Mouse (Mus musculus): Measurements from ENCODE around the gene Trim67.
"Not testable (repeated sequence)": the region's sequence is repeated elsewhere in the genome, so short reads cannot be mapped to it uniquely, and the experiment has no call there.

The Trim67 gene

GRCm38 (mm10) chr8:124835848-124836247 lies 43.0 kb downstream of the Trim67 start:
- DNase-seq: no peak

DNA sequence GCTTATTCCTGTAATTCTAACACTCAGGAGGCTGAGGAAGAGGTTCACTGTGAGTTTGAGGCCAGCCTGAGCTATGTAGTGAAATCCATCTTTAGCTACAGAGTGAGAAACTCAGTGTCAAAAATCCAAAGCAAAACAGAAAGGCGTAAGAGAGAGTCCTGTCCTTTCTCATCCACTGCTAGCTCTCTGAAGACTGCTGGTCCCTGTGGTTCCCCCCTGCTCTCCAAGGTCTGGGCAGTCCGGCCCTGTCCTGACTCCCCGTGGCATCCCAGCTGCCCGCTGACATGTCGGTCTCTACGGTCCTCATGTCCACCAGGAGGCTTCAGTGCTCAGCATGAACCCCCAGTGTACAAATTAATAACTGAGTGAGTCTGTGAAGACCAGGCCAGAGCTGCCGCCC lies 43.4 kb downstream of the Trim67 start:
- no peak for DNase-seq

DNA sequence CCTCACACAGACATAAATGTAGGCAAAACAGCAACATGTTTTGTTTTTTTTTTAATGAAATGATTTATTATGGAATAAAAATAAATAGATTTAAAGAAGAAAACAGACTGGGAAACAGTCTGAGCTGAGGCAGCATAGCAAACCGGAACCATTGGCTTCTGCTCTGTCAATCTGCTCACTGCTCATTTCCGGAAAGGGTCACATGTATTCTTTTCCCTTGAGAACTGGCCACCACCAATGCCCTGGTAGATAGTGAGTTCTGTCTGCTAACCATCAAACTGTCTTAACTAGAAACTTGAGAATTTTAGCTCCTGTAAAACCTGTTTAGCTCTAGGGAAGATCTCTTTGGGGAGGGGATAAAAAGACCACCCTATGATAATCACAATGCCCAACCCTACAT lies 44.0 kb downstream of the Trim67 start:
- DNase-seq: no peak

- no peak for DNase-seq
Measured at GRCm38 (mm10) chr8:124837956-124838355, 45.1 kb downstream of the Trim67 start.

- no peak for DNase-seq
Measured at GRCm38 (mm10) chr8:124839371-124839770, 46.5 kb downstream of the Trim67 start.

- DNase-seq: no peak
Measured at GRCm38 (mm10) chr8:124840900-124841299, 48.0 kb downstream of the Trim67 start.

GRCm38 (mm10) chr8:124841775-124842174 lies 48.9 kb downstream of the Trim67 start:
- no peak for DNase-seq

- DNase-seq: not testable (repeated sequence)
Measured at GRCm38 (mm10) chr8:124842929-124843328, 50.0 kb downstream of the Trim67 start.

GRCm38 (mm10) chr8:124845131-124845530 lies 52.2 kb downstream of the Trim67 start:
- DNase-seq: no peak

DNA sequence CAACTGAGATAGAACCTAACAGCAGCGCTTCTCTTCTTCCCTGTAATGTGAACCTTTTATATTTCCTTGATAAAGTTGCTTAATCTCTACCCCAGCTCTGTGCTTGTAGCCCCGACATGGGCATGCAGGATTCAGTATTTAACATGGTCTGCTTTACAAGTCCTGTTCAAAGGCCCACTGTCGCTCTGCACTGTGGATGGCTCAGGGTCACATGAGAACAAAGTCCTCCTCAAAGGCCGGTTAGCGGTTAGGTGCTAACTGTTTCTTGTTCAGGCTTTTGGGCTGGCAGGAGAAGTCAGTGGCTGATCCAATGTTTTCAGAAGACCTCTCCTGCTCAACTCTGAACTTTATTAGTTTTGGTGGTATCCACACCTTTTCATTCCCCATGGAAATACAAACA lies 52.7 kb downstream of the Trim67 start:
- no peak for DNase-seq

- DNase-seq: no peak
Measured at GRCm38 (mm10) chr8:124853511-124853910, 60.6 kb downstream of the Trim67 start.

DNA sequence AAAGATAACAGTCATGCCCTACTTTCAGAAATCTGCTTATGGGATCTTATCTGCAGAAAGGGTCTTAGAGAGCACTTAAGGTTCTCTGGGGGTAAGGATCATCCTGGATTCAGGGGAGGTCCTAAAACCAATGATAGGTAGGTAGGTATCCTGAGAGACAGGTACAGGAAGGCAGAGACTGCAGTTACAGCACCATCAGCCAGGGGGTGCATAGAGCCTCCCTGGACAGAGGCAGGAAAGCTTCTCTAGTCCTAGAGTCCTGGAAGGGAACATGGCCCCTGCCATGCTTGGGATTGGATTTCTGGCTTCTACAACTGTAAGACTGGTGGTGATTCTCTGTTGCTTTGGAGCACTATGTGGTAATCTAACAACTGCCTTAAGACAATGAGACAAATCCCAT lies 66.6 kb downstream of the Trim67 start:
- peak; percentile 11 for DNase-seq

DNA sequence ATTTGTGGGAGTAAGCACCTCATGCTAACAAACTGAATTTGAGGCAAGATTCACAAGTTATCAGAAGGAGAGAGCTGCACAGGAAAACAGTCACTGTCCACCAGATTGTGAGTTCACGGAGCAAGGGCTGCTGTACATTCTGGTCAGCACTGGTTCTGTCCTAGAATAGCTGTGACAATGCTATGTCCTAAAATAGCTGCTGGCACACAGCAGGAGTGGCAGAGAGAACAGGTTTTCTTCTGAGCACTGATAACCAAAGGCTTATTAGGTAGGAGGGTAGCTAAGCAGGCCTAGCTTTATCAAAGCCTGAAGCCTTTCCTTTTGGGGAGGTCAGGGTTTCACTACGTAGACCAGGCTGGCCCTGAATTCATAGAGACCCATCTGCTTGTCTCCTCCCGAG lies 67.3 kb downstream of the Trim67 start:
- DNase-seq: no peak

DNA sequence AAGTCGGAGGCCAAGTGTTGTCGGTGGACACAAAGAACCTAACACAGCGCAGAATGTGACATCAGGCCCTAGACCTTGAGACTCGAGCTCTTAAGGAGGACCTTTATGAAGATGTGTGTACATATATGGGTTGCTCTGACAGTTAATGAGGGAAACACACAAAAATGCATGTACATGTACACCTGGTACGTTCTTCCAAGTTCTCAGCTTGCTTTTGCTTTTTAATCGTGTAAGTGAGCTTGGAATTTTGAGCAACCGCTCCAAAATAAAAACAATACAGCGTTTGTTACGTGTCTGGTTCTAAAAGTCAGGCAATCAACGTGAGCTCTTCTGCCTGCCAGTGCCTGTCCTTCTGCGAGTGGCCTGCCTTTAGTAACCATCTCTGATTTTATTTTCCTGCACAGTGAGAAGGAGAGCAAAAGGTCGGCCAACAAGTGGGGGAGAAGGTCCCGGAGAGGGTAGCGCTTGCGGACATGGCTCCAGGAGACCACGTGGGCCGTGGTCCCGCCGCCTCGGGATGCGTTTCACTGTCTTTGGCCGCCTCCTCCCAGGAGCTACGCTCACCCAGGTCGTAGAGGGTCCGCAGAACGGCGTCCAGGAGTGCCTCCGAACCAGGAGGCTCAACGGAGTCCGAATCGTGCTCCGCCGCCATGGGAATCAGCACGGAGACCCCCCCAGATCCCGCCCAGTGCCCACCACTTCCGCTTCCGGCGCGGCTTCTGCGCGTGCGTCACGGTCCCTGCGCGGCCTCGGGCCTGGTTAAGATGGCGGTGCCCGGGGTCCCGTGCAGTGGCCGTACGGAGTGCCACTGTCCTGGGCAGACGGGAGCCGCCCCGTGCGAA lies 69.7 kb downstream of the Trim67 start, which contains the start of the genes Gnpat and 2810004N23Rik:
Gene Gnpat (plus strand): TSS at position 713 of the 842 bp plus-strand sequence.
Gene 2810004N23Rik (minus strand): TSS at position 800 of the 842 bp plus-strand sequence.
- DNase-seq: peak; percentile 96

DNA sequence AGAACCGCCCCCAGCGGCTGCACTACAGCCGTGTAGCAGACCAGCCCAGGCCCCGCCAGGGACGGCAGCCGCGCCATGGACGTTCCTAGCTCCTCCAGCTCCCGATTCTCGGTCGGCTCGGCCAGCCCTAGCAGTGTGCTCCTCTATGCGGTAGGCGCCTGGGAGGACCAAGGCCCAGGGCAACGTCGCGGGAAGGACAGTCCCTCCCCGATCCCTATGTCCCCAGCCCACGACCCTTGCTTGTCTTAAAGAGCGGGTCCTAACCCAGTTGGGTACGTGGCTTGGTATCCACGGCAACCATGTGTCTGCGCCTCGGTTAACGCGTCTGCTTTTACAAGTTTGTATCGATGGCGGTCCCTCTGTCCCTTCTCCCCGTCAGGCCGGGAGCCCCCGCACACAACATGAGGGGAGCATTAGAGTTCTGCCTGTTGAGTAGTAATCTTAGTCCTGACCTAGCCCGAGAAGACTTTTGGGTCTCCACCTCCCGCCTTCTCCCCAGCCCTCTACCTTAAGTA lies 70.3 kb downstream of the Trim67 start:
- no peak for DNase-seq

DNA sequence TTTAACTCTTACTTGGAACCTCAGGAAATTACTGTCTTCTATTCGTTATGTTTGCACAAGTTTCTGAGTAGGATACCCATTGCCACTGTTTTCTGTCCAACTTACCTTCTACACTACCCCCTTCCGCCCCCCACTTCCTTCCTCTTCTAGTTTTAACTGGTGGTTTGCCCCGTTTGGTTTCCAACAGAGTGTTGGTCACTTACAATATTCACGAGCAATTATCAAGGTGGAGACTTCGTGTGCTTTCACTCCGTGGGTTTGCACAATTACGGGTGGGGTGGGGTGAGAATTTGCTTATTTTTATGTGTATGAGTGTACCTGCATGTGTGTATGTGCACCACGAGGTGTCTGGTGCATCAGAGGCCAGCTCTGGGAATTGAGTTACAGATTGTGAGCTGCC lies 70.8 kb downstream of the Trim67 start:
- DNase-seq: no peak

- DNase-seq: no peak
Measured at GRCm38 (mm10) chr8:124866669-124867068, 73.8 kb downstream of the Trim67 start.

- DNase-seq: no peak
Measured at GRCm38 (mm10) chr8:124867126-124867525, 74.2 kb downstream of the Trim67 start.

DNA sequence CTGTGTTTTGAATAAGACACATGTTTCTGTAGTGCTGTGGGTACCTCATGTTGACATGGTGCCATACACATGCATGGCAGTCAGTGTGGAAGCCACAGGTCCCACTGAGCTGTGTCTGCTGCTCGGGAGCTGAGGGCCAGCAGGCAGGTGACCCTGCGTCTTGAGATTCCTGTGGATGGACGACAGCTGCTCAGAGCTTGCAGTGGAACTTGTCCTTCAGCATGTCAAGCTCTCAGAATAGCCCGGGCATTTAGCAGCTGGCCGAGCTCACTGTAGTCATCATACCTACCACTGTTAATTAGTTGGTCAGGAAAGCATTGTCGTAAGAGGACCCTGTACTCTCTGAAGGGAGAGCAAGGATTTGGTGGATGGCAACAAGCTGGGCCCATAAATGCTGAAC lies 76.8 kb downstream of the Trim67 start:
- DNase-seq: no peak

DNA sequence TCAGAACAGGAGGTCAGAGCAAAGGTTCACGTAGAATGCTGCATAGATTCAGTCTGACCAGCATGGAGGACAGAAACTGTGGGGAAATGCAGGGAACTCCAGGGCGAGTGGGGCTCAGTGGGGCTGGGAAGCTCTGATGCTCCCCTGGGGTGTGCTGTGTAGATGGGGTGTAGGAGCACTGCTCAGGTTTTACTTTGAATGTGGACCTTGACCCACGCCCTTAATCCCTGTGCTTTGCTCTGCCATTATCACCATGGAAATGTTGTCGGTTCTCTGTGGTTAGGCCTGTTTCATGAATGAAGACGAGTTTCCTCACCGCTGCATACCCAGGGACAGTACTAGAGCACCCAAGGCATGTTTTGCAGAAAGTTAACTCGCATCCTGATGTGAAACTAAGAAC lies 78.6 kb downstream of the Trim67 start:
- no peak for DNase-seq

DNA sequence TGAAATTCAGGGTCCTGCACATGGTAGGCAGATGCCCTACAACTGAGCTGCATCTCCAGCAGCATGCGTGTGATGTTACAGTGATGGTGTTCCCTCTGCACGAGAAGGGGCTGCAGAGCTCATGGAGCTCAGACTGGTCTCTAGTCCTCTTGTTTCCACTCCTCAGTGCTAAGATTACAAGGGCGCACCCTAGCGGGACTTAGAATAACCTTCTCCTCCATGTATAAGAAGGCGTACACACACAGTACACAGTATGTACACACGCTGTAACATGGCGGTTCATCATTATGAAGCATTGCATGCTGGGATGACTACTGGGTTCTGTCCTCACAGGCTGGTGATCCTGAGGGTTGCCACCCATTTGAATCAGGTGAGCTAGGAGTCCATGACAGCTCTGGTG lies 79.2 kb downstream of the Trim67 start:
- DNase-seq: no peak

GRCm38 (mm10) chr8:124872690-124873089 lies 79.8 kb downstream of the Trim67 start:
- no peak for DNase-seq

DNA sequence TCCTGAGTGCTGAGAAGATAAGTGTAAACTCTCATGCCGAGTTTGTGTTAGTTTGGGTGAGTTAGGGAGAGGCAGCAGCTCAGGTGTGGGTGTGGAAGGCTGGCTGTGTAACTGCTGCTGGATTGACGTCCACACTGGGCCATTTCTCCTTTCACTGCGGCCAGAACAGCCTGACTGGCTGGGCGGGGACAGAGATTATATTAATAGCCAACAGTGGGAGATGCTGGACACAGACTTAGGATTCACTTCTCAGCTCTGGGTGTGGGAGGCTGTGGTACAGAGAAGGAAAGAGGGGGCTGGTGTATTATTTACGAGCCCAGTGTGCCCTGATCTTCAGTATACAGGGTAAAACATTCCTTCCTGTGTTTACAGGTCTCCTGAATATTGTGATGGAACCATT lies 85.2 kb downstream of the Trim67 start:
- DNase-seq: no peak

- peak; percentile 46 for DNase-seq
Measured at GRCm38 (mm10) chr8:124878946-124879526, 86.1 kb downstream of the Trim67 start.

All from retina, postnatal 1 day (tissue).